Mouse (Mus musculus): ENCODE data around the gene Adam33. TPM values are rescaled to one million over a fixed set of nuclear protein-coding genes. Genes with fewer than 3 reads are reported as not detected.
"Not testable (repeated sequence)": the region's sequence is repeated elsewhere in the genome, so short reads cannot be mapped to it uniquely, and the experiment has no call there.

Adam33 gene
- total RNA-seq (2021): 1 to 10 TPM; 8.9 to 9.6 TPM
- long read RNA-seq, experiment 1, partial matches to known transcripts: 1 of 8 reads
- long read RNA-seq, experiment 1, other reads (novel, unspliced or antisense): 7 of 8 reads
- long read RNA-seq, experiment 2, partial matches to known transcripts: 0 of 17 reads
- long read RNA-seq, experiment 2, other reads (novel, unspliced or antisense): 16 of 17 reads

- TF ChIP-seq CTCF (IDR thresholded peaks at IDR 0.05): no peak
- intact Hi-C loops (cut with DNase I): no loop called here
- peak within 1 kb of the TSS; percentile 37 for H3K4me3 ChIP-seq
- no peak for DNase-seq (ENCODE audit: extremely low spot score in 1 of 2, low spot score in 2 of 2)
- no peak within 1 kb of the TSS for H3K27ac ChIP-seq
These were observed at the start of gene Adam33 for GRCm38 (mm10) chr2:131063404-131063864. TSS of gene Adam33 (minus strand) at chr2:131063814.

- DNase-seq (ENCODE audit: extremely low spot score in 1 of 2, low spot score in 2 of 2): no peak
- intact Hi-C loops (cut with DNase I): no loop called here
- no peak overlapping the region for H3K27ac ChIP-seq
- no peak overlapping the region for H3K4me3 ChIP-seq
- no peak for TF ChIP-seq CTCF (IDR thresholded peaks at IDR 0.05)
These were observed 42.4 kb upstream of the Adam33 start for GRCm38 (mm10) chr2:131105989-131106388.

DNA sequence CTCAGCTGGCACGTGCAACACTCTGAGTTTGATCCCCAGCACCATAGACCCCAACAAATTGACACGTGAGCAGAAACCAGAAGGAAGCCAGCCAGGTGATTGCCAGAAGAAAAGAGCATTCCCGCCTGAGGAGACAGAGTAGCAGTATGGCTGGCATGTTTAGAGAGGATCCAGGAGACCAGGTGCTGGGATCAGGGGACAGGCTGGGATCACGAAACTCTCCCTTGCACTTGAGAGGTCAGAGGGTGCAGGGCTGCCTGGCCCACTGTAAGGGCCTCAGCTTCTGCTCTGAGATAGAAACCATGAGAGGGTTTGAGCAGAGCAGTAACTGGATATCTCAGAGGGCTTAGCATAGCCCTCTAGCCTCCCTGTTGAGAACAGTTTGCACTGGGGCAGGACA, 41.4 kb upstream of the Adam33 start:
- H3K27ac ChIP-seq; DNase-seq (ENCODE audit: extremely low spot score in 1 of 2, low spot score in 2 of 2); intact Hi-C loops (cut with DNase I); H3K4me3 ChIP-seq: not testable (repeated sequence)

GRCm38 (mm10) chr2:131104021-131104420, 40.4 kb upstream of the Adam33 start:
- TF ChIP-seq CTCF (IDR thresholded peaks at IDR 0.05): no peak
- intact Hi-C loops (cut with DNase I): no loop called here
- DNase-seq (ENCODE audit: extremely low spot score in 1 of 2, low spot score in 2 of 2): no peak
- Histone ChIP-seq H3K4me3 (no peak overlapping the region), H3K27ac (no peak overlapping the region)

DNA sequence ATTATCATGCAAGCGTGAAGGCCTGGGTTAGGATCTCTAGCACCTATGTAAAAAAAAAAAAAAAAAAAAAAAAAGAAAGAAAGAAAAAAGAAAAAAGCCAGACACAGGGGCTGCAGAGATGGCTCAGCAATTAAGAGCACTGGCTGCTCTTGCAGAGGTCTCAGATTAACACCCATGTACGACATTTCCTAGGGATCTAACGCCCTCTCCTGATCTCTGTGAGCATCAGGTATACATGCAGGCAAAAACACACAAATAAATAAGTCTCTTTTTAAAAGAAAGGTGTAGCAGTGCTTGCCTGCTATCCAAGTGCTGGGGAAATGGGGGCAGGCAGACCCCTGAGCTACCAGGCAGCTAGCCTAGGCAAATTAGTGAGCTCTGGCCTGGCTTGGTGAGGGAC, 37.9 kb upstream of the Adam33 start:
- no peak for TF ChIP-seq CTCF (IDR thresholded peaks at IDR 0.05)
- no peak for DNase-seq (ENCODE audit: extremely low spot score in 1 of 2, low spot score in 2 of 2)
- no peak overlapping the region for H3K27ac ChIP-seq
- no peak overlapping the region for H3K4me3 ChIP-seq
- intact Hi-C loops (cut with DNase I): no loop called here

DNA sequence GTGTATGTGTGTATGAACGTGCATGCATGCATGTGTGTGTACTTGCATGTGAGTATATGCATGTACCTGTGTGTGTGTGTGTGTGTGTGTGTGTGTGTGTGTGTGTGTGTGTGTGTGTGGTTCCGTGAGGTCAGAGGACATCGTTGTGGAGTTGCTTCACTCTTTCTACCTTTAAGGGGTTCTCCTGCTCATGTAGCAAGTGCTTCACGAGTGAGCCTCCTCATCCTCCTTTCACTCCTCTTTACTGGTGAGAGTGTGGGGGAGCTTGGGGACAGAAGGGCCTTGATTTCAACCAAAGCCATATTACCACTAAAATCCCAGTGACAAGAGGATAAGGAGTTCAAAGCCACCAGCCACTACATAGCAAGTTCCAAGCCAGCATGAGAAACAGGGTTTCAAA, 33.5 kb upstream of the Adam33 start:
- DNase-seq (ENCODE audit: extremely low spot score in 1 of 2, low spot score in 2 of 2): no peak
- intact Hi-C loops (cut with DNase I): loop anchor here (10.0 kb wide), 1 partner anchor 418 kb away; no protein-coding TSS in a partner anchor
- Histone ChIP-seq H3K4me3 (no peak overlapping the region), H3K27ac (no peak overlapping the region)
- no peak for TF ChIP-seq CTCF (IDR thresholded peaks at IDR 0.05)

GRCm38 (mm10) chr2:131096101-131096795, 32.6 kb upstream of the Adam33 start:
- no peak for DNase-seq (ENCODE audit: extremely low spot score in 1 of 2, low spot score in 2 of 2)
- no peak for TF ChIP-seq CTCF (IDR thresholded peaks at IDR 0.05)
- intact Hi-C loops (cut with DNase I): loop anchor here (10.0 kb wide), 1 partner anchor 419 kb away; no protein-coding TSS in a partner anchor
- no peak overlapping the region for H3K4me3 ChIP-seq
- peak overlapping the region; percentile 1; the same call in 1 of the 2 replicates for H3K27ac ChIP-seq

GRCm38 (mm10) chr2:131094823-131095222, 31.2 kb upstream of the Adam33 start:
- H3K4me3 ChIP-seq: no peak overlapping the region
- intact Hi-C loops (cut with DNase I): loop anchor here (1.0 to 10.0 kb wide), 5 partner anchors 48 to 420 kb away; partner anchors contain the start of gene 1700037H04Rik
- TF ChIP-seq CTCF (IDR thresholded peaks at IDR 0.05): peak; percentile 100
- DNase-seq (ENCODE audit: extremely low spot score in 1 of 2, low spot score in 2 of 2): peak; percentile 74 to 85
- H3K27ac ChIP-seq: no peak overlapping the region

DNA sequence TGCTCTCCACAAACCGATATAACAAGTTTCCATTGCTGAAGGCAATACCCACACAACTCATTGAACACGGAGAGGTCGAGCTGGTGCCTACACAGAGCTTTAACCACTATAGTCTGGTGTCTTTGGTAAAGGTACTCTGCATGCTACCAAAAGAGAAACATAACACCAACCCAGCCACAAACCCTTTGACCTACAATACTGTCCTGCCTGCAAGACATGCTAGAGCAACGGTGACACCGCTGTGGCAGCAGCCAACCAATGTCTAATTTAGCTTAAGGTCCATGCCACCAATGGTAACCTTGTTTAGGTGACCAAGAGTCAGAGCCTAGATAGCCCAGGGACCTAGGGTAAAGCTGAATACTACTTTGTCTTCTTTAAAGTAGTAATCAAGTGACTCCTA, 30.0 kb upstream of the Adam33 start:
- intact Hi-C loops (cut with DNase I): loop anchor here (5.0 to 10.0 kb wide), 2 partner anchors 159 to 421 kb away; no protein-coding TSS in a partner anchor
- TF ChIP-seq CTCF (IDR thresholded peaks at IDR 0.05): no peak
- Histone ChIP-seq H3K4me3 (no peak overlapping the region), H3K27ac (no peak overlapping the region)
- DNase-seq (ENCODE audit: extremely low spot score in 1 of 2, low spot score in 2 of 2): peak in 1 of 2 experiments; percentile 6

GRCm38 (mm10) chr2:131090852-131091251, 27.2 kb upstream of the Adam33 start:
- no peak for DNase-seq (ENCODE audit: extremely low spot score in 1 of 2, low spot score in 2 of 2)
- intact Hi-C loops (cut with DNase I): loop anchor here (5.0 to 10.0 kb wide), 2 partner anchors 161 to 424 kb away; no protein-coding TSS in a partner anchor
- no peak overlapping the region for H3K27ac ChIP-seq
- no peak overlapping the region for H3K4me3 ChIP-seq
- no peak for TF ChIP-seq CTCF (IDR thresholded peaks at IDR 0.05)

DNA sequence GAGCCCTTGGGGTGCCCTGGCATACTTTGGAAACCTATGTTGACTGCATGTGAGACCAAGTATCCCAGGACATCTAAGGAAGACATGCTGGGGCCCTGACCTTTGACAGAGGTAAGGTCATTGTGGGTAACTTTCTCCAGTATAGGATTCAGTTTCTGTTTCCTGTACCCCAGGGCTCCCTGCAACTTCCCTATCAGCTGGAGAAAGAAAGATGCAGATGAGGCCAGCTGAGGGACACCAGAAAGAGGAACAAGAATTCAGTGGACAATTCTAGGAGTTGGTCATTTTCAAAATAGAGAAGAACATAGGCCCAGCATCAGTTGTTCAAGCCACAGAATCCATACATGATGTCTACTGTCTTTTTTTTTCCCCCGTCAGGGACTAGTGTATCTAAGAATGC, 26.0 kb upstream of the Adam33 start:
- no peak overlapping the region for H3K4me3 ChIP-seq
- no peak overlapping the region for H3K27ac ChIP-seq
- no peak for TF ChIP-seq CTCF (IDR thresholded peaks at IDR 0.05)
- no peak for DNase-seq (ENCODE audit: extremely low spot score in 1 of 2, low spot score in 2 of 2)
- intact Hi-C loops (cut with DNase I): loop anchor here (5.0 to 10.0 kb wide), 2 partner anchors 163 to 425 kb away; no protein-coding TSS in a partner anchor

GRCm38 (mm10) chr2:131088581-131088980, 25.0 kb upstream of the Adam33 start:
- no peak overlapping the region for H3K4me3 ChIP-seq
- no peak for DNase-seq (ENCODE audit: extremely low spot score in 1 of 2, low spot score in 2 of 2)
- TF ChIP-seq CTCF (IDR thresholded peaks at IDR 0.05): no peak
- intact Hi-C loops (cut with DNase I): no loop called here
- no peak overlapping the region for H3K27ac ChIP-seq

Measured in left cerebral cortex, adult 2 months (tissue).